Mouse (Mus musculus) hindbrain, embryonic 16.5 days (tissue): ENCODE measurements at regions not wholly inside any gene's neighbourhood (a gene's known extent, or its start where the extent isn't known, plus 50 kb on each side); places are given as distances from the start of the nearest gene placed in this dataset.

Experiments used
- ATAC-seq: fragments of 200-750 bp; cut with Nextera tagmentation; 2 replicates; pipeline ENCODE4 v1.8.0; 2017; ENCODE audit warnings: moderate TSS enrichment, moderate library complexity
- H3K27ac ChIP-seq: fragments of 300-500 bp; sonication (generic); 2 replicates; pipeline ENCODE4 v1.5.1; 2014; ENCODE audit warnings: low read depth, mild to moderate bottlenecking, control low read depth, low read length, moderate library complexity
- H3K27me3 ChIP-seq: fragments of 300-500 bp; sonication (generic); replicated peaks from 2 replicates; pipeline ENCODE4 v1.6.1; 2014; ENCODE audit warnings: low read length; ENCODE audit not compliant: control insufficient read depth, insufficient read depth
- H3K36me3 ChIP-seq: fragments of 300-500 bp; sonication (generic); 2 replicates; pipeline ENCODE4 v1.6.1; 2014; ENCODE audit warnings: mild to moderate bottlenecking, low read length, moderate library complexity, mixed read lengths; ENCODE audit not compliant: control insufficient read depth, insufficient read depth
- H3K4me1 ChIP-seq: fragments of 300-500 bp; sonication (generic); 2 replicates; pipeline ENCODE4 v1.6.1; 2014; ENCODE audit warnings: low read depth, low read length; ENCODE audit not compliant: control insufficient read depth, insufficient read depth
- H3K4me2 ChIP-seq: fragments of 300-500 bp; sonication (generic); 2 replicates; pipeline ENCODE4 v1.6.1; 2014; ENCODE audit warnings: mild to moderate bottlenecking, low read length, control low read depth, moderate library complexity
- H3K4me3 ChIP-seq: fragments of 300-500 bp; sonication (generic); 2 replicates; pipeline ENCODE4 v1.5.1; 2014; ENCODE audit warnings: mild to moderate bottlenecking, low read length, control low read depth, moderate library complexity
- H3K9ac ChIP-seq: fragments of 300-500 bp; sonication (generic); 2 replicates; pipeline ENCODE4 v1.6.1; 2014; ENCODE audit warnings: low read depth, mild to moderate bottlenecking, control low read depth, low read length, moderate library complexity
- H3K9me3 ChIP-seq: fragments of 300-500 bp; sonication (generic); 2 replicates; pipeline ENCODE4 v1.6.1; 2014; ENCODE audit warnings: mild to moderate bottlenecking, low read length, moderate library complexity; ENCODE audit not compliant: control insufficient read depth
- WGBS: fragments of 180-500 bp; shearing (Covaris S2); extraction: QIAGEN DNeasy Blood & Tissue Kit; methylation state at CpG from one replicate; pipeline ENCODE4 v1.1.7; 2014; 5-methylcytosine and 5-hydroxymethylcytosine counted together

- H3K27ac ChIP-seq, result peak overlapping the region; percentile 88
Observed at GRCm38 (mm10) chr16:25058051-25058747, 228.4 kb upstream of the Tprg start.

GRCm38 (mm10) chr16:25058812-25059501 lies 227.7 kb upstream of the Tprg start:
- WGBS, result 0% methylated on average over 34 of the region's 36 CpGs
- H3K4me2 ChIP-seq, result peak overlapping the region; percentile 70
- H3K27me3 ChIP-seq, result no peaks in the 10 kb centered on the region; the same call in 1 of the 2 replicates

More at GRCm38 (mm10) chr16:25058051-25058747, 228.4 kb upstream of the Tprg start:
- peak overlapping the region; percentile 55 for H3K4me3 ChIP-seq
- 23% methylated on average over 11 of the region's 11 CpGs for WGBS
- no peaks in the 10 kb centered on the region for H3K9me3 ChIP-seq
- peak overlapping the region; percentile 71; the same call in 1 of the 2 replicates for H3K9ac ChIP-seq
- H3K27me3 ChIP-seq, result no peaks in the 10 kb centered on the region
- peaks cover 11% of the 10 kb centered on the region for H3K4me1 ChIP-seq
- H3K36me3 ChIP-seq, result no peaks in the 10 kb centered on the region
- peak overlapping the region; percentile 70 for H3K4me2 ChIP-seq
- ATAC-seq, result 0 out of 2 replicates have a peak, but pooled peaks have one; percentile 2

GRCm38 (mm10) chr16:25059504-25059992 lies 227.1 kb upstream of the Tprg start:
- no peaks in the 10 kb centered on the region for H3K9me3 ChIP-seq
- H3K4me2 ChIP-seq, result peak overlapping the region; percentile 70
- WGBS, result 2% methylated on average over 12 of the region's 12 CpGs
- peaks cover 11% of the 10 kb centered on the region for H3K4me1 ChIP-seq
- H3K4me3 ChIP-seq, result peak overlapping the region; percentile 55
- no peaks in the 10 kb centered on the region for H3K36me3 ChIP-seq
- no peak for ATAC-seq
- H3K27ac ChIP-seq, result peak overlapping the region; percentile 88
- H3K27me3 ChIP-seq, result no peaks in the 10 kb centered on the region; the same call in 1 of the 2 replicates
- peak overlapping the region; percentile 71 for H3K9ac ChIP-seq

More at GRCm38 (mm10) chr16:25058812-25059501, 227.7 kb upstream of the Tprg start:
- no peaks in the 10 kb centered on the region for H3K9me3 ChIP-seq
- H3K27ac ChIP-seq, result peak overlapping the region; percentile 88
- H3K4me3 ChIP-seq, result peak overlapping the region; percentile 55
- H3K9ac ChIP-seq, result peak overlapping the region; percentile 71
- peak; percentile 96 for ATAC-seq
- peaks cover 11% of the 10 kb centered on the region for H3K4me1 ChIP-seq
- no peaks in the 10 kb centered on the region for H3K36me3 ChIP-seq

- ATAC-seq, result no peak
- Histone ChIP-seq H3K27me3 (peaks cover 2% of the 10 kb centered on the region; the same call in 1 of the 2 replicates), H3K4me3 (no peak overlapping the region), H3K27ac (no peak overlapping the region; the same call in 1 of the 2 replicates), H3K36me3 (no peaks in the 10 kb centered on the region), H3K9ac (no peak overlapping the region), H3K4me1 (peaks cover 11% of the 10 kb centered on the region), H3K4me2 (no peak overlapping the region; the same call in 1 of the 2 replicates), H3K9me3 (no peaks in the 10 kb centered on the region)
- WGBS, result 74% methylated on average over 8 of the region's 8 CpGs
Observed at GRCm38 (mm10) chr16:25060266-25060665, 226.4 kb upstream of the Tprg start.

- Histone ChIP-seq H3K4me3 (no peak overlapping the region), H3K9me3 (no peaks in the 10 kb centered on the region), H3K9ac (no peak overlapping the region), H3K4me2 (no peak overlapping the region), H3K4me1 (peaks cover 11% of the 10 kb centered on the region), H3K36me3 (no peaks in the 10 kb centered on the region), H3K27me3 (peaks cover 4% of the 10 kb centered on the region; the same call in 1 of the 2 replicates), H3K27ac (no peak overlapping the region)
- ATAC-seq, result no peak
- WGBS, result 77% methylated on average over 4 of the region's 4 CpGs
Observed at GRCm38 (mm10) chr16:25061631-25062030, 225.0 kb upstream of the Tprg start.

GRCm38 (mm10) chr16:25063981-25064380 lies 222.6 kb upstream of the Tprg start:
- peaks cover 4% of the 10 kb centered on the region; the same call in 1 of the 2 replicates for H3K27me3 ChIP-seq
- H3K36me3 ChIP-seq, result no peaks in the 10 kb centered on the region
- no peak overlapping the region for H3K4me3 ChIP-seq
- ATAC-seq, result no peak
- no peak overlapping the region for H3K4me2 ChIP-seq
- no peak overlapping the region for H3K27ac ChIP-seq
- no peak overlapping the region for H3K9ac ChIP-seq
- 0 out of 2 replicates have a peak, but pooled peaks cover 5% of the 10 kb centered on the region for H3K4me1 ChIP-seq
- H3K9me3 ChIP-seq, result no peaks in the 10 kb centered on the region

- ATAC-seq, result peak; percentile 48; the same call in 1 of the 2 replicates
Observed at GRCm38 (mm10) chr16:25064538-25064937, 222.1 kb upstream of the Tprg start.

GRCm38 (mm10) chr16:25066822-25067221 lies 219.8 kb upstream of the Tprg start:
- Histone ChIP-seq H3K27ac (no peak overlapping the region), H3K4me1 (no peaks in the 10 kb centered on the region), H3K36me3 (no peaks in the 10 kb centered on the region), H3K4me3 (no peak overlapping the region), H3K9ac (no peak overlapping the region), H3K27me3 (peaks cover 4% of the 10 kb centered on the region; the same call in 1 of the 2 replicates), H3K4me2 (no peak overlapping the region), H3K9me3 (no peaks in the 10 kb centered on the region)
- 76% methylated on average over 7 of the region's 7 CpGs for whole genome bisulfite sequencing
- ATAC-seq, result no peak

More at GRCm38 (mm10) chr16:25064538-25064937, 222.1 kb upstream of the Tprg start:
- H3K4me3 ChIP-seq, result no peak overlapping the region
- H3K4me2 ChIP-seq, result no peak overlapping the region
- no peak overlapping the region for H3K9ac ChIP-seq
- no peaks in the 10 kb centered on the region for H3K9me3 ChIP-seq
- peaks cover 4% of the 10 kb centered on the region; the same call in 1 of the 2 replicates for H3K27me3 ChIP-seq
- H3K27ac ChIP-seq, result no peak overlapping the region
- 0 out of 2 replicates have a peak, but pooled peaks cover 3% of the 10 kb centered on the region for H3K4me1 ChIP-seq
- no peaks in the 10 kb centered on the region for H3K36me3 ChIP-seq
- 14% methylated on average over 4 of the region's 4 CpGs for WGBS
